Mouse (Mus musculus) testis, adult 2 months (tissue): ENCODE measurements around the gene Ablim1.

Experiments used
- CTCF ChIP-seq: fragments of 200-500 bp; IDR thresholded peaks from 2 replicates; pipeline ENCODE4 v1.5.1; 2012; ENCODE audit warnings: low read depth, mild to moderate bottlenecking, inconsistent platforms, low read length, moderate library complexity; ENCODE audit not compliant: control insufficient read depth, insufficient read depth, insufficient replicate concordance
- POLR2A ChIP-seq: fragments of 200-500 bp; IDR thresholded peaks from 2 replicates; pipeline ENCODE4 v1.6.1; 2012; ENCODE audit warnings: low read depth, mild to moderate bottlenecking, inconsistent platforms, low read length, moderate library complexity; ENCODE audit not compliant: control insufficient read depth

GRCm38 (mm10) chr19:57357811-57358210 is 43.1 kb upstream of the Ablim1 start:
- TF ChIP-seq CTCF (no peak), POLR2A (no peak)
